Mouse (Mus musculus) forebrain, postnatal 0 days (tissue): Measurements from ENCODE around the gene Ncoa3. TPM values are rescaled to one million over a fixed set of nuclear protein-coding genes. Genes with fewer than 3 reads are reported as not detected.

Experiments
- ATAC-seq: fragments of 200-750 bp; cut with Nextera tagmentation; 2 replicates; pipeline ENCODE4 v1.8.0; 2017; ENCODE audit warnings: mild to moderate bottlenecking, moderate library complexity
- DNase-seq: peaks from one replicate; pipeline ENCODE4 v3.0.0-alpha.2; 2015
- H3K27ac ChIP-seq: fragments of 300-500 bp; sonication (generic); 2 replicates; pipeline ENCODE4 v1.5.1; 2014; ENCODE audit warnings: low read depth, mild to moderate bottlenecking, antibody characterized with exemption, low read length, moderate library complexity, mixed read lengths
- H3K27me3 ChIP-seq: fragments of 300-500 bp; sonication (generic); 2 replicates; pipeline ENCODE4 v1.6.1; 2014; ENCODE audit warnings: mild to moderate bottlenecking, low read length, mixed read lengths; ENCODE audit not compliant: insufficient read depth
- H3K36me3 ChIP-seq: fragments of 300-500 bp; sonication (generic); 2 replicates; pipeline ENCODE4 v1.6.1; 2014; ENCODE audit warnings: mild to moderate bottlenecking, moderate library complexity; ENCODE audit not compliant: insufficient read depth
- H3K4me1 ChIP-seq: fragments of 300-500 bp; sonication (generic); 2 replicates; pipeline ENCODE4 v1.6.1; 2014; ENCODE audit warnings: antibody characterized with exemption; ENCODE audit not compliant: insufficient read depth
- H3K4me2 ChIP-seq: fragments of 300-500 bp; sonication (generic); 2 replicates; pipeline ENCODE4 v1.6.1; 2014; ENCODE audit warnings: low read depth, mild to moderate bottlenecking, moderate library complexity
- H3K4me3 ChIP-seq: fragments of 300-500 bp; sonication (generic); 2 replicates; pipeline ENCODE4 v1.5.1; 2014; ENCODE audit warnings: low read depth, low read length, mixed read lengths
- H3K9ac ChIP-seq: fragments of 300-500 bp; sonication (generic); 2 replicates; pipeline ENCODE4 v1.6.1; 2014; ENCODE audit warnings: mild to moderate bottlenecking
- H3K9me3 ChIP-seq: fragments of 300-500 bp; sonication (generic); 2 replicates; pipeline ENCODE4 v1.6.1; 2016; ENCODE audit warnings: low read length
- CTCF ChIP-seq: sonication (generic); IDR thresholded peaks from 2 replicates; pipeline ENCODE4 v1.5.1; 2016; ENCODE audit warnings: antibody characterized with exemption, control low read depth, low read depth
- WGBS: fragments of 180-500 bp; shearing (Covaris S2); extraction: QIAGEN DNeasy Blood & Tissue Kit; methylation state at CpG from one replicate; pipeline ENCODE4 v1.1.7; 2014; 5-methylcytosine and 5-hydroxymethylcytosine counted together
- polyA plus RNA-seq: library from polyadenylated mRNA; unstranded; fragments of >200 nt; fragmentation: Nextera tagmentation; extraction: Ambion mirVana; gene quantifications from 2 replicates; pipeline ENCODE4 v1.2.1, GENCODE M21; 2015
- total RNA-seq: library from RNA; depleted of rRNA; stranded (reverse); fragments of >200 nt; gene quantifications from 2 replicates; pipeline ENCODE4 v1.2.3, GENCODE M21; 2014

Ncoa3 gene
- total and polyA plus RNA-seq, 2 experiments from 2014 or later: 9.8 to 24.1 TPM

- no peak for TF ChIP-seq CTCF
- DNase-seq (no peak), ATAC-seq (no peak)
- H3K27ac ChIP-seq: no peak overlapping the region
- WGBS: 77% methylated on average over 2 of the region's 2 CpGs
- 0 out of 2 replicates have a peak, but pooled peaks cover 9% of the 10 kb centered on the region for H3K4me1 ChIP-seq
- H3K27me3 ChIP-seq: no peaks in the 10 kb centered on the region
- no peaks in the 10 kb centered on the region for H3K36me3 ChIP-seq
- no peaks in the 10 kb centered on the region for H3K9me3 ChIP-seq
- no peak overlapping the region for H3K4me2 ChIP-seq
- no peak overlapping the region for H3K4me3 ChIP-seq
- H3K9ac ChIP-seq: no peak overlapping the region
Measured at GRCm38 (mm10) chr2:166001768-166002167, 9.3 kb downstream of the Ncoa3 start.

- Histone ChIP-seq H3K4me2 (no peak overlapping the region), H3K9ac (no peak overlapping the region), H3K27ac (no peak overlapping the region), H3K36me3 (no peaks in the 10 kb centered on the region), H3K4me3 (no peak overlapping the region), H3K27me3 (no peaks in the 10 kb centered on the region), H3K9me3 (no peaks in the 10 kb centered on the region), H3K4me1 (0 out of 2 replicates have a peak, but pooled peaks cover 9% of the 10 kb centered on the region)
- ATAC-seq (no peak), DNase-seq (no peak)
- WGBS: 74% methylated on average over 4 of the region's 4 CpGs
- no peak for TF ChIP-seq CTCF
Measured at GRCm38 (mm10) chr2:166002429-166002828, 10.0 kb downstream of the Ncoa3 start.

GRCm38 (mm10) chr2:166003004-166003403 is 10.6 kb downstream of the Ncoa3 start:
- Histone ChIP-seq H3K4me3 (no peak overlapping the region), H3K27ac (no peak overlapping the region), H3K36me3 (no peaks in the 10 kb centered on the region), H3K4me1 (0 out of 2 replicates have a peak, but pooled peaks cover 9% of the 10 kb centered on the region), H3K9me3 (no peaks in the 10 kb centered on the region), H3K4me2 (no peak overlapping the region), H3K9ac (no peak overlapping the region), H3K27me3 (no peaks in the 10 kb centered on the region)
- DNase-seq (no peak), ATAC-seq (no peak)
- 54% methylated on average over 1 of the region's 1 CpGs for WGBS
- peak; percentile 20; the same call in 1 of the 2 replicates for TF ChIP-seq CTCF

GRCm38 (mm10) chr2:166007046-166007445 is 14.6 kb downstream of the Ncoa3 start:
- no peak overlapping the region for H3K4me2 ChIP-seq
- H3K27ac ChIP-seq: no peak overlapping the region
- no peaks in the 10 kb centered on the region for H3K9me3 ChIP-seq
- H3K4me1 ChIP-seq: peaks cover 18% of the 10 kb centered on the region
- H3K27me3 ChIP-seq: no peaks in the 10 kb centered on the region
- no peak for DNase-seq
- ATAC-seq: no peak
- WGBS: 79% methylated on average over 6 of the region's 6 CpGs
- no peaks in the 10 kb centered on the region for H3K36me3 ChIP-seq
- H3K9ac ChIP-seq: no peak overlapping the region
- H3K4me3 ChIP-seq: no peak overlapping the region
- TF ChIP-seq CTCF: no peak

GRCm38 (mm10) chr2:166008558-166009392 is 16.3 kb downstream of the Ncoa3 start:
- TF ChIP-seq CTCF: no peak
- Histone ChIP-seq H3K4me3 (no peak overlapping the region), H3K4me1 (peaks cover 18% of the 10 kb centered on the region), H3K9me3 (no peaks in the 10 kb centered on the region), H3K27me3 (no peaks in the 10 kb centered on the region), H3K36me3 (no peaks in the 10 kb centered on the region), H3K4me2 (no peak overlapping the region), H3K27ac (peak overlapping the region; percentile 47; the same call in 1 of the 2 replicates), H3K9ac (no peak overlapping the region)
- DNase-seq: no peak
- 0 out of 2 replicates have a peak, but pooled peaks have one; percentile 26 for ATAC-seq
- 40% methylated on average over 8 of the region's 8 CpGs for WGBS

- Histone ChIP-seq H3K27ac (peak overlapping the region; percentile 47; the same call in 1 of the 2 replicates), H3K4me2 (no peak overlapping the region), H3K9ac (no peak overlapping the region), H3K27me3 (no peaks in the 10 kb centered on the region), H3K4me1 (peaks cover 18% of the 10 kb centered on the region), H3K4me3 (no peak overlapping the region), H3K36me3 (no peaks in the 10 kb centered on the region), H3K9me3 (no peaks in the 10 kb centered on the region)
- no peak for TF ChIP-seq CTCF
- ATAC-seq (peak; percentile 92), DNase-seq (peak; percentile 80)
- WGBS: 50% methylated on average over 3 of the region's 3 CpGs
Measured at GRCm38 (mm10) chr2:166009393-166009947, 17.0 kb downstream of the Ncoa3 start.

GRCm38 (mm10) chr2:166010321-166010720 is 17.9 kb downstream of the Ncoa3 start:
- Histone ChIP-seq H3K27ac (peak overlapping the region; percentile 47), H3K36me3 (no peaks in the 10 kb centered on the region), H3K4me1 (peaks cover 18% of the 10 kb centered on the region), H3K9me3 (no peaks in the 10 kb centered on the region), H3K9ac (no peak overlapping the region), H3K27me3 (no peaks in the 10 kb centered on the region), H3K4me2 (peak overlapping the region; percentile 27; the same call in 1 of the 2 replicates), H3K4me3 (no peak overlapping the region)
- 40% methylated on average over 12 of the region's 12 CpGs for WGBS
- ATAC-seq (0 out of 2 replicates have a peak, but pooled peaks have one; percentile 42), DNase-seq (no peak)
- no peak for TF ChIP-seq CTCF
